25 mouse cellular contexts compared by ENCODE assay signal in genomic region chrX:12891468-12891867, GRCm38 (mm10).
DNase-seq lines count a peak whose midpoint lies in the region; ATAC-seq and TF ChIP-seq lines count a peak whose summit lies in the region.
"Had no signal": no experiment of that assay in that cellular context is flagged by ENCODE, and none has a peak within 500 bp of the region (broad histone marks: within the 10 kb centered on the region; RNA-seq: fewer than 3 reads in every experiment).

No protein-coding gene starts in this region.

- H3K36me3 ChIP-seq in embryonic facial prominence, embryonic 14.5 days (ENCODE audit: control insufficient read depth, insufficient read depth, low read length), result no peaks in the 10 kb centered on the region
- H3K36me3 ChIP-seq in embryonic facial prominence, embryonic 10.5 days (replicated peaks), result no peaks in the 10 kb centered on the region
- no peaks in the 10 kb centered on the region for H3K36me3 ChIP-seq in lung, postnatal 0 days (ENCODE audit: insufficient read depth, low read length)
- H3K36me3 ChIP-seq: embryonic facial prominence, embryonic 15.5 days; forebrain, embryonic 12.5 days; forebrain, embryonic 15.5 days; heart, embryonic 13.5 days had no signal

- DNase-seq in embryonic facial prominence, embryonic 14.5 days (ENCODE audit: low spot score), result peak; percentile 17
- DNase-seq in embryonic facial prominence, embryonic 10.5 days (ENCODE audit: low spot score), result no peak
- DNase-seq in lung, postnatal 0 days (ENCODE audit: low spot score), result peak; percentile 61
- no peak for DNase-seq in lung, postnatal 14 days
- DNase-seq in lung, postnatal 25 days (ENCODE audit: low spot score), result peak; percentile 33
- no peak for DNase-seq in urinary bladder, postnatal 36 days (ENCODE audit: low spot score in 2 of 2)
- DNase-seq: adrenal gland, postnatal 14 days; cerebellum, adult 11-12 months; cerebellum, adult 8-10 months; cerebellum, postnatal 10 days; cerebellum, postnatal 36 days; embryo, embryonic 11 days; gastrocnemius, postnatal 25 days; heart, adult 18-20 months; heart, postnatal 14 days; heart, postnatal 4 days had no signal

- H3K9ac ChIP-seq in embryonic facial prominence, embryonic 14.5 days (ENCODE audit: low read depth, low read length), result no peak overlapping the region
- no peak overlapping the region for H3K9ac ChIP-seq in lung, postnatal 0 days (replicated peaks; ENCODE audit: low read depth)
- H3K9ac ChIP-seq: embryonic facial prominence, embryonic 15.5 days; forebrain, embryonic 12.5 days; forebrain, embryonic 15.5 days; heart, embryonic 13.5 days; hindbrain, embryonic 14.5 days had no signal

- no peak for ATAC-seq in embryonic facial prominence, embryonic 14.5 days (ENCODE audit: low read depth)
- ATAC-seq in lung, postnatal 0 days, result peak; percentile 56; the same call in 1 of the 2 replicates
- ATAC-seq: activated CD4-positive, CD25-positive, alpha-beta regulatory T cell, adult 4 months; forebrain, embryonic 15.5 days; hindbrain, postnatal 0 days; inflammation-experienced regulatory T-cells, adult 6 months had no signal

- H3K4me2 ChIP-seq in embryonic facial prominence, embryonic 14.5 days (ENCODE audit: low read depth, low read length), result no peak overlapping the region
- no peak overlapping the region for H3K4me2 ChIP-seq in lung, postnatal 0 days (replicated peaks; ENCODE audit: low read depth, low read length)
- H3K4me2 ChIP-seq: embryonic facial prominence, embryonic 15.5 days; forebrain, embryonic 12.5 days; forebrain, embryonic 15.5 days; heart, embryonic 13.5 days; hindbrain, embryonic 14.5 days had no signal

- no peak for TF ChIP-seq EP300 in lung, postnatal 0 days (IDR thresholded peaks at IDR 0.05)

- no peak overlapping the region for H3K4me3 ChIP-seq in embryonic facial prominence, embryonic 14.5 days (ENCODE audit: low read depth, low read length)
- H3K4me3 ChIP-seq in embryonic facial prominence, embryonic 10.5 days, result no peak overlapping the region
- H3K4me3 ChIP-seq in lung, postnatal 0 days (ENCODE audit: low read depth, low read length), result no peak overlapping the region
- H3K4me3 ChIP-seq: embryonic facial prominence, embryonic 15.5 days; erythroblast, embryonic 14.5 days; forebrain, embryonic 12.5 days; forebrain, embryonic 15.5 days; heart, embryonic 13.5 days had no signal

- no peak overlapping the region for H3K27ac ChIP-seq in embryonic facial prominence, embryonic 14.5 days (replicated peaks; ENCODE audit: low read depth, low read length)
- H3K27ac ChIP-seq in embryonic facial prominence, embryonic 10.5 days (replicated peaks), result no peak overlapping the region
- H3K27ac ChIP-seq in lung, postnatal 0 days (ENCODE audit: low read length), result no peak overlapping the region
- H3K27ac ChIP-seq: embryonic facial prominence, embryonic 15.5 days; forebrain, embryonic 12.5 days; forebrain, embryonic 15.5 days; heart, embryonic 13.5 days; hindbrain, embryonic 14.5 days; hindbrain, postnatal 0 days had no signal

- TF ChIP-seq CTCF in lung, postnatal 0 days (IDR thresholded peaks at IDR 0.05), result no peak

- no peaks in the 10 kb centered on the region for H3K9me3 ChIP-seq in embryonic facial prominence, embryonic 14.5 days (ENCODE audit: control insufficient read depth, low read length)
- no peaks in the 10 kb centered on the region for H3K9me3 ChIP-seq in embryonic facial prominence, embryonic 10.5 days
- H3K9me3 ChIP-seq in lung, postnatal 0 days (ENCODE audit: low read length), result no peaks in the 10 kb centered on the region
- H3K9me3 ChIP-seq: embryonic facial prominence, embryonic 15.5 days; forebrain, embryonic 12.5 days; forebrain, embryonic 15.5 days; heart, embryonic 13.5 days had no signal

- H3K4me1 ChIP-seq in embryonic facial prominence, embryonic 14.5 days (ENCODE audit: control insufficient read depth, insufficient read depth, low read length), result no peaks in the 10 kb centered on the region
- H3K4me1 ChIP-seq in embryonic facial prominence, embryonic 10.5 days, result peaks cover 10% of the 10 kb centered on the region
- H3K4me1 ChIP-seq in lung, postnatal 0 days (ENCODE audit: insufficient read depth, low read depth, low read length), result no peaks in the 10 kb centered on the region
- H3K4me1 ChIP-seq: embryonic facial prominence, embryonic 15.5 days had no signal

- no peaks in the 10 kb centered on the region for H3K27me3 ChIP-seq in embryonic facial prominence, embryonic 14.5 days (replicated peaks; ENCODE audit: control insufficient read depth, insufficient read depth, low read length)
- H3K27me3 ChIP-seq in embryonic facial prominence, embryonic 10.5 days (replicated peaks; ENCODE audit: low read depth, poor library complexity, severe bottlenecking), result no peaks in the 10 kb centered on the region
- H3K27me3 ChIP-seq in lung, postnatal 0 days (replicated peaks; ENCODE audit: insufficient read depth, low read length), result no peaks in the 10 kb centered on the region
- H3K27me3 ChIP-seq: forebrain, embryonic 12.5 days; forebrain, embryonic 15.5 days had no signal

- 63% methylated on average over 7 of the region's 7 CpGs for WGBS in embryonic facial prominence, embryonic 14.5 days
- WGBS in embryonic facial prominence, embryonic 10.5 days, result 78% methylated on average over 7 of the region's 7 CpGs
- 41% methylated on average over 7 of the region's 7 CpGs for WGBS in lung, postnatal 0 days

Comparison
In these comparisons a context has a peak if more than half of its experiments do, and no peak if none do; other contexts are left out.
1. DNase-seq: peak in embryonic facial prominence, embryonic 14.5 days (single experiment), lung, postnatal 0 days (single experiment) and lung, postnatal 25 days (single experiment); none in embryonic facial prominence, embryonic 10.5 days (single experiment), lung, postnatal 14 days (single experiment) and urinary bladder, postnatal 36 days (0 of 2).